Mouse (Mus musculus): ENCODE results near the gene A830031A19Rik.

Gene A830031A19Rik

DNA sequence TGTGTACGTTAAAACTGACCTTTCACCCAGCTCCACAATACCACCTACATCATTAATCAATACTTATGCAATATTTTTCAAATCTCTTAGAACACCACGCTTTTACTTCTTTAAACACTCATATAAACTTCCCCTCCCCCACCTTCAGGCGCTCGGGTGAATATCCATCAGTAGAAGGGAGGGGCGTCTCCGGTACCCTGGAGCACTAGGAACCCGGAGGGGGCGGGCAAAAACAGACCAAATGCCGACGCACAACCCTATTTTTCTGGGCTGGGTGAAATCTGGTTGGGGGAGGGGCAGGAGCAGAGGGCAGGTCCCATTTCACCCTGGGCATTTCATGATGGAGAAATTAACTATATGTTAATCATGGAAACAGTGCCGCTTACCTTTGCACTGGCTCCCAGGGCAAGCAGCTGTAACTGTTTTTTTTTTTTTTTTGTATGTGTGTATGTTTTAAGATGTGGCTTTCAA is at the start of gene A830031A19Rik:
TSS of gene A830031A19Rik (minus strand) at position 421 of the 471 bp plus-strand sequence.
- no peak for DNase-seq

GRCm38 (mm10) chr11:24123991-24124390 is 49.1 kb upstream of the A830031A19Rik start:
- no peak for DNase-seq

DNA sequence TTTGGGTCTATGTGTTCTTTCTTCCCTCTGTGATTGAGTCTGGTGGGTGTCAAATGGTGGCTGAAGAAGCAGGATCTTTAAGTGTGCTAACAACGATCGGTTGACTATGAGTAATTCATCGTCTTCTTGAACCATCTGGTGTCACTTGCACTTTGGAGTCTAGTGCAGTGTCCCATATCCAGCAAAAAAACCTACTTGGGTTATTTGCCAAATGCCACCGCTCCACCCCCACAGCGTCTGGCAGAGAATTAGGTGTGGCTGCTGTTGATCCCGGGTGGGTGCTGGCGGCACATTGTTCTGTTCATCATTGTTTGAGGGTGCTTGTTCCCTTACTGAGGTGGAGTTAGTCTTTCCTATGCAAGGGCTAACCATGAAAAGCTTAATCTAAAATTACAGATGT is 48.0 kb upstream of the A830031A19Rik start:
- no peak for DNase-seq

DNA sequence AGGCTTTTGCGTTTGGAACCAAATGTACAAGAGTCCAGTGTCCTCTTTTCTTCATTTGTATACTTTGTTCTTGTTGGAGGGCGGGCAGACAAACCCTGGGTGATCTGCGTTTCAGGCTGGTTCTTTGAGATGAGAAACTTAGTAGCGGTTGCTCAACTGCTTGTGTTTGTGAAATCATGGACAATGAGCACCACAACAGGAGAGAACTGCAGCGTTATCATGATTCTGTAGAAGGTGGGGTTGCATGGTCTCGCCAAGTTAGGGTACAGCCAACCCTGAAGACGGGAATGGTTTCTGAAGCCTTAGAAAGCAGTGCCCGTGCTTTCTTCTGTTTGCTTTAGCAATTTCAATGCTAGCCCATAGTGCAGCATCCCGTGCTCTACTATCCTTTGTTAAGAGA is 46.3 kb upstream of the A830031A19Rik start:
- DNase-seq = no peak

- no peak for DNase-seq
These were observed 41.9 kb upstream of the A830031A19Rik start for GRCm38 (mm10) chr11:24116582-24117318.

- no peak for DNase-seq
These were observed 41.2 kb upstream of the A830031A19Rik start for GRCm38 (mm10) chr11:24116041-24116440.

- no peak for DNase-seq
These were observed 40.3 kb upstream of the A830031A19Rik start for GRCm38 (mm10) chr11:24115017-24115752.

GRCm38 (mm10) chr11:24111720-24112119 is 36.9 kb upstream of the A830031A19Rik start:
- no peak for DNase-seq

- no peak for DNase-seq
These were observed 35.3 kb upstream of the A830031A19Rik start for GRCm38 (mm10) chr11:24110113-24110512.

DNA sequence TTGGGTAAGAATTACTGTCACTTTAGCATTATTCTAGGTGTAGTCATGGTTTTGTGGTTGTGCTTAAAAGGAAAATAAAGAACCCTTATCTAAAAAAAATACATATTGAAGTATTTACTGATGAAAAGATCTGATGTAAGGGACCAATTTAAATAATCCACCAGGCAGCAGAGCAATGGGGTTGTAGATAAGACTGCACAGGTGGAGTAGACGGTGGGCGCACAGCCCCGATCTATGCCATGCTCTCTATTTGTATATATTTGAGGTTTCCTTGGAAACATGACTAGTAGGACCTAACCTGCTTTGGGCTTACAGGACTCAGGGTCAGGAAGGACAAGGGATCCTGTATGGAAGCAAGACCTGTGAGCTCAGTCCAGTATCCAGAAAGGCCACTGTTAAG is 34.5 kb upstream of the A830031A19Rik start:
- DNase-seq = no peak

GRCm38 (mm10) chr11:24108974-24109373 is 34.1 kb upstream of the A830031A19Rik start:
- DNase-seq = no peak

- no peak for DNase-seq
These were observed 32.6 kb upstream of the A830031A19Rik start for GRCm38 (mm10) chr11:24107414-24107813.

GRCm38 (mm10) chr11:24103128-24103742 is 28.4 kb upstream of the A830031A19Rik start:
- DNase-seq = no peak

DNA sequence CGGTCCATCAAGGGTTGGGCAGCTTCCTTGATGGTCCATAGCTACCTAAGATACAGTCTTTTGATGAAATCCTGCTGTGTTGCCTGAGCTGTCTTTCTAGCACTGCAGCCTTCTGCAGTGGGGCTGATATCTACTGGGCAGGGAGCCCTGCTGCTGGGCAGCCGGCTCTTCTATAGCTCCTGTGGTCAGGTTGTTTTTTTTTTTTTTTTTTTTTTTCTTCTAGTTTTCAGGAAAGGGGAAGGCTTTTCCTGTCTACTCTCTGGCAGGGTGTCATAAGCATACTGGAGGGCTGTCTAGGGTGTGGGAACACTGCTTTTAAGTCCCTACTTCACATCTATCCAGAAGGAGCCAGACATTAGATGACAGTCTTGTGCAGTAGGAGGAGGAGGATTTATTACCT is 27.5 kb upstream of the A830031A19Rik start:
- no peak for DNase-seq

DNA sequence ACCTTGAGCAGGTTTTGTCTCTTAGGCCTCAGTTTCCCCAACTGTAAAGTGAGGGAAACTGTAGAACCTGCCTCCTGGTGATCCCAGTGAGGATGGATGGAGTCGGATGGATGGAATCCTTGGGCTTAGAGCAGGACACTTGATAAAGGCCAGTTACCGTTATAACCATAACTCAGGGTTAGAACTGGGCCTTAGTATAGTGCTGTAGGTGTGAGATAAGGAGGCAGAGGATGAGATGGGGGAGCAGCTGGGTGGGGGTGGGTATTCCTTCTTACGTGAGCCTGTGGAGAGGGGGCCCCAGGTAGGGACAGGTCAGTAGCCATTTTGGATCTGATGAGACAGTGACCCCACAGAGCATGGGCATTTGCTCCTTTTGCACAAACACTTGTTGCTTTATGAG is 26.8 kb upstream of the A830031A19Rik start:
- DNase-seq = no peak

- no peak for DNase-seq
These were observed 25.7 kb upstream of the A830031A19Rik start for GRCm38 (mm10) chr11:24100449-24101070.

DNA sequence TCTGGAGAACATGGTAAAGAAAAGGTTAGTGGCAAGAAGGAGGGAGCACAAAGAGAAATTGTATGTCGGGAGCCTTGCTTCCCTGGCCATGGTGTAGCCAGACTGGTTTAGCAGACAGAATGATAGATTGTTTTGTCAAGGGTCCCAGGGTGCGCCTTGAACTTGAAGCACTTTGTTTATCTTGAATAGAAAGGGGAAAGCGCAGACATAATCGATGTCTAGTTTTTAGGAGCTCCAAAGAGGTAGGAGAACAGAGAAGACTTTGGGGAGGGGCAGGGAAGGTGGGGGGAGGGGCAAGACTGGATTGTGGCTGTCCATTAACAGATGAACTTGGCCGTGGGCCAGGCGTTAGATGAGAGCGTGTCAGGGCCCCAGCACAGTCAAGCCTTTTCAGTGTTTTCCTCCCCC is 25.0 kb upstream of the A830031A19Rik start:
- no peak for DNase-seq

DNA sequence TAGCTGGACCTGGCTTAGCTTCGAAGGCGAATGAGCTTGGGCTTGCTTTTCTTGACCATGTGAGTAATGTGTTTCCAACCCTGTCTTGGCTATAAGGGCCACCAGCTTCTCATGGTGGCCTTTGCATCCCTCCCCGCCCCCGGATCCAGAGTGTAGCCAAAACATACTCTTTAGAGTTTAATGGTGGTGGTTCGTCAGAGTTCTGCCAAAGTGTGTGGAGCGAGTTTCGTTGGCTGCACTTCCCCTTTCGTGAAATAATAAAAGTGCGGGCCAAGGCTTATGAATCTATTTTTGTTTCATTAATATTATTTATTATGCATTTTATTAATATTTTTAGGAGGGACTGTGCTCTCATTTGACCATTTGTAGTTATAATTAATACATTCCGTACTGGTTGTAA is 24.4 kb upstream of the A830031A19Rik start:
- no peak for DNase-seq

DNA sequence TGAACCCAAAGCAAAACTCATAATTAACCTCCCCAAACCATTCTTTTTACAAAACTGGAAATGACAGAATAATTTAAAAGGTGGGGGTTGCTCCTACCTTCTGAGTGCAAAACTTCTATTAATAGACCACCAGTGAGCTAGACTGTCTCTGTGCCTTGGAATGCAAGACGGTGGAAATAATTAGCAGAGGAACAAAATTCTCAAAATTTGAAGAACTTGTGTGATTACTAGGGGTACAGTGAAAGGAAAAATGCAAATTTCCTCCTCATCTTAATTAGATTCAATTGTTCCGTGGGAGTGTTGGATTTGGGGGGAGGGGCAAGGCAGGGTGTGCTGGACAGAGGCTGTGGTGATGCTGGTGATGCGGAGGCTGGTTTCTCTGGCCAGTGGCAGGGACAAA is 23.8 kb upstream of the A830031A19Rik start:
- no peak for DNase-seq

DNA sequence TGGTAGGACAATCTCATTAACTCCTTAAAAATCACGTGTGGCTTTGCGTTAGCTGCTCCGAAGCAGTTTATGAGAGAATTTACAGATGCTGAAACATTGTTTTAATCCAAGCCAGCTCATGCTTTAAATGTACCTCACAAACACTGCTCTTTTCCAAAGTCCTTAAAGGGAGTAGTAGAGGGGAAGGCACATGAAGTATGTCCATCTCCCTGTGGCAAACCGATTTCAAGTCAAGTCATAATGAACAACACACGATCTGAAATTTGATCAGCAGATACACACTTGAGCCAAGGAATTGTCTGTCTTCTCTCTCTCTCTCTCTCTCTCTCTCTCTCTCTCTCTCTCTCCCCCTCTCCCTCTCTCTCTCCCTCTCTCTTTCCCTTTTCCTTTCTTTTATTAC is 23.2 kb upstream of the A830031A19Rik start:
- no peak for DNase-seq

- no peak for DNase-seq
These were observed 22.2 kb upstream of the A830031A19Rik start for GRCm38 (mm10) chr11:24097026-24097425.

DNA sequence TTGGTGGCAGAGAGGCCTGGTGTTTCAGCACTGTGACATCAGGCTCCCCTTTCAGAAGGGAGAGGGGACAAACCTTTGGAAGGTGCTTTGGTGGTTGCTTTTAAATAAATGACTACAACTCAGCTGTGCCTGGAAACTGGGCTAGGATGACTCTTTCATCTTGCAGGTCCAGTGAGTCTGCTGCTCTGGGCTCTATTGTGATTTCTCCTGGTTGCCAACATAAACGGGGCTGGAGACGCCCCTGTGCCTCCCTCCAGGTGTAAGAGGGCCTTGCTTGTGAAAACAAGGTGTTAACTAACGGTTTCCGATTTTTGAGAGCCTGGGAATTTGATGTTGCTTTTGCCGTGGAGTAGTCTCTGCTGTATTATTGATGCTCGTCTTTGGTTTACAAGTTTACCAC is 21.6 kb upstream of the A830031A19Rik start:
- DNase-seq = no peak

- no peak for DNase-seq
These were observed 21.0 kb upstream of the A830031A19Rik start for GRCm38 (mm10) chr11:24095656-24096353.

Data from right cerebral cortex, adult 18-20 months (tissue).